Mouse (Mus musculus) left cerebral cortex, adult 9 months (tissue): ENCODE measurements at regions not wholly inside any gene's neighbourhood (a gene's known extent, or its start where the extent isn't known, plus 50 kb on each side); places are given as distances from the start of the nearest gene placed in this dataset.

Experiments used
- DNase-seq, 2 experiments: peaks; one replicate each; pipeline ENCODE4 v3.0.0; 2022; ENCODE audit warnings: low spot score in 2 of 2

- DNase-seq = no peak
These were observed 1211.1 kb upstream of the Pcdh17 start for GRCm38 (mm10) chr14:83232262-83232661.

- DNase-seq = peak; percentile 64 to 76
These were observed 1196.5 kb upstream of the Pcdh17 start for GRCm38 (mm10) chr14:83246891-83247290.

- no peak for DNase-seq
These were observed 1196.0 kb upstream of the Pcdh17 start for GRCm38 (mm10) chr14:83247405-83247804.

- no peak for DNase-seq
These were observed 1190.4 kb upstream of the Pcdh17 start for GRCm38 (mm10) chr14:83252922-83253321.

- no peak for DNase-seq
These were observed 1140.8 kb upstream of the Pcdh17 start for GRCm38 (mm10) chr14:83302599-83302998.

GRCm38 (mm10) chr14:83320773-83321172 is 1122.6 kb upstream of the Pcdh17 start:
- no peak for DNase-seq

- DNase-seq = no peak
These were observed 1080.2 kb upstream of the Pcdh17 start for GRCm38 (mm10) chr14:83363153-83363552.
